Mouse (Mus musculus) mesoderm, embryonic 11.5 days (tissue): ENCODE measurements around the gene Arhgef16.

Experiments
- DNase-seq: peaks from one replicate; pipeline ENCODE4 v3.0.0-alpha.2; 2012; ENCODE audit warnings: low read depth, low spot score

Arhgef16 gene

GRCm38 (mm10) chr4:154229569-154229968 is 71.9 kb downstream of the Arhgef16 start:
- DNase-seq, result no peak
